Mouse (Mus musculus): ENCODE measurements around the gene Tmem150a. TPM values are rescaled to one million over a fixed set of nuclear protein-coding genes. Genes with fewer than 3 reads are reported as not detected.

Tmem150a gene
- polyA plus RNA-seq, 1 experiment from 2014 or later: 9.2 TPM

- ATAC-seq (ENCODE audit: low FRiP score): no peak
Observed at GRCm38 (mm10) chr6:72374206-72374605, 19.0 kb downstream of the Tmem150a start.

GRCm38 (mm10) chr6:72374820-72375563 lies 19.7 kb downstream of the Tmem150a start:
- 0 out of 2 replicates have a peak, but pooled peaks cover 2% of the 10 kb centered on the region for H3K4me1 ChIP-seq (replicated peaks; ENCODE audit: control insufficient read depth, insufficient read depth, low read length)
- H3K36me3 ChIP-seq (ENCODE audit: control insufficient read depth, insufficient read depth, low read length): no peaks in the 10 kb centered on the region
- 86% methylated on average over 15 of the region's 15 CpGs for WGBS
- H3K4me3 ChIP-seq (ENCODE audit: low read depth, low read length): no peak overlapping the region
- H3K9ac ChIP-seq (ENCODE audit: low read depth, low read length): no peak overlapping the region
- H3K4me2 ChIP-seq (replicated peaks; ENCODE audit: low read depth, low read length): no peak overlapping the region
- ATAC-seq (ENCODE audit: low FRiP score) (no peak), DNase-seq (ENCODE audit: low spot score) (no peak)
- no peak overlapping the region for H3K27ac ChIP-seq (ENCODE audit: low read depth, low read length)
- H3K27me3 ChIP-seq (ENCODE audit: control insufficient read depth, insufficient read depth, low read length): peaks cover 12% of the 10 kb centered on the region
- no peaks in the 10 kb centered on the region for H3K9me3 ChIP-seq (ENCODE audit: control insufficient read depth, low read length)

More at GRCm38 (mm10) chr6:72374206-72374605, 19.0 kb downstream of the Tmem150a start:
- Histone ChIP-seq H3K4me2 (replicated peaks; ENCODE audit: low read depth, low read length) (no peak overlapping the region), H3K36me3 (ENCODE audit: control insufficient read depth, insufficient read depth, low read length) (no peaks in the 10 kb centered on the region), H3K27ac (ENCODE audit: low read depth, low read length) (no peak overlapping the region), H3K4me1 (replicated peaks; ENCODE audit: control insufficient read depth, insufficient read depth, low read length) (no peaks in the 10 kb centered on the region), H3K27me3 (ENCODE audit: control insufficient read depth, insufficient read depth, low read length) (peaks cover 4% of the 10 kb centered on the region; the same call in 1 of the 2 replicates), H3K9ac (ENCODE audit: low read depth, low read length) (no peak overlapping the region), H3K4me3 (ENCODE audit: low read depth, low read length) (no peak overlapping the region), H3K9me3 (ENCODE audit: control insufficient read depth, low read length) (no peaks in the 10 kb centered on the region)
- DNase-seq (ENCODE audit: low spot score): no peak
- 77% methylated on average over 7 of the region's 7 CpGs for WGBS

GRCm38 (mm10) chr6:72378510-72379234 lies 23.4 kb downstream of the Tmem150a start:
- H3K9ac ChIP-seq (ENCODE audit: low read depth, low read length): no peak overlapping the region
- ATAC-seq (ENCODE audit: low FRiP score): no peak
- no peaks in the 10 kb centered on the region for H3K36me3 ChIP-seq (ENCODE audit: control insufficient read depth, insufficient read depth, low read length)
- no peak overlapping the region for H3K4me3 ChIP-seq (ENCODE audit: low read depth, low read length)
- H3K4me2 ChIP-seq (replicated peaks; ENCODE audit: low read depth, low read length): no peak overlapping the region
- 0 out of 2 replicates have a peak, but pooled peaks cover 2% of the 10 kb centered on the region for H3K4me1 ChIP-seq (replicated peaks; ENCODE audit: control insufficient read depth, insufficient read depth, low read length)
- H3K9me3 ChIP-seq (ENCODE audit: control insufficient read depth, low read length): no peaks in the 10 kb centered on the region
- whole genome bisulfite sequencing: 89% methylated on average over 8 of the region's 8 CpGs
- DNase-seq (ENCODE audit: low spot score): no peak
- peaks cover 19% of the 10 kb centered on the region for H3K27me3 ChIP-seq (ENCODE audit: control insufficient read depth, insufficient read depth, low read length)
- no peak overlapping the region for H3K27ac ChIP-seq (ENCODE audit: low read depth, low read length)

GRCm38 (mm10) chr6:72379377-72380130 lies 24.3 kb downstream of the Tmem150a start:
- H3K4me1 ChIP-seq (replicated peaks; ENCODE audit: control insufficient read depth, insufficient read depth, low read length): 0 out of 2 replicates have a peak, but pooled peaks cover 2% of the 10 kb centered on the region
- peak overlapping the region; percentile 58; the same call in 1 of the 2 replicates for H3K4me2 ChIP-seq (replicated peaks; ENCODE audit: low read depth, low read length)
- H3K9ac ChIP-seq (ENCODE audit: low read depth, low read length): peak overlapping the region; percentile 49; the same call in 1 of the 2 replicates
- no peak for DNase-seq (ENCODE audit: low spot score)
- H3K36me3 ChIP-seq (ENCODE audit: control insufficient read depth, insufficient read depth, low read length): no peaks in the 10 kb centered on the region
- H3K27me3 ChIP-seq (ENCODE audit: control insufficient read depth, insufficient read depth, low read length): peaks cover 19% of the 10 kb centered on the region
- H3K9me3 ChIP-seq (ENCODE audit: control insufficient read depth, low read length): no peaks in the 10 kb centered on the region
- peak overlapping the region; percentile 41 for H3K4me3 ChIP-seq (ENCODE audit: low read depth, low read length)
- WGBS: 44% methylated on average over 7 of the region's 7 CpGs
- ATAC-seq (ENCODE audit: low FRiP score): no peak; the same call in 1 of the 2 replicates
- peak overlapping the region; percentile 10; the same call in 1 of the 2 replicates for H3K27ac ChIP-seq (ENCODE audit: low read depth, low read length)

- H3K4me1 ChIP-seq (replicated peaks; ENCODE audit: control insufficient read depth, insufficient read depth, low read length): 0 out of 2 replicates have a peak, but pooled peaks cover 2% of the 10 kb centered on the region
- no peaks in the 10 kb centered on the region for H3K9me3 ChIP-seq (ENCODE audit: control insufficient read depth, low read length)
- peak; percentile 66; the same call in 1 of the 2 replicates for ATAC-seq (ENCODE audit: low FRiP score)
- H3K4me2 ChIP-seq (replicated peaks; ENCODE audit: low read depth, low read length): peak within 1 kb of the TSS; percentile 58
- peak; percentile 59 for DNase-seq (ENCODE audit: low spot score)
- peak within 1 kb of the TSS; percentile 49 for H3K9ac ChIP-seq (ENCODE audit: low read depth, low read length)
- H3K27ac ChIP-seq (ENCODE audit: low read depth, low read length): peak within 1 kb of the TSS; percentile 10; the same call in 1 of the 2 replicates
- H3K27me3 ChIP-seq (ENCODE audit: control insufficient read depth, insufficient read depth, low read length): peaks cover 19% of the 10 kb centered on the region
- no peaks in the 10 kb centered on the region for H3K36me3 ChIP-seq (ENCODE audit: control insufficient read depth, insufficient read depth, low read length)
- H3K4me3 ChIP-seq (ENCODE audit: low read depth, low read length): peak within 1 kb of the TSS; percentile 41
- WGBS: 2% methylated on average over 40 of the region's 49 CpGs
Observed at GRCm38 (mm10) chr6:72380131-72380770, 25.0 kb downstream of the Tmem150a start, which contains the start of gene Vamp5. Gene Vamp5, minus strand, starts transcription at chr6:72380468.

- Histone ChIP-seq H3K9me3 (ENCODE audit: control insufficient read depth, low read length) (no peaks in the 10 kb centered on the region), H3K4me2 (replicated peaks; ENCODE audit: low read depth, low read length) (no peak overlapping the region), H3K36me3 (ENCODE audit: control insufficient read depth, insufficient read depth, low read length) (no peaks in the 10 kb centered on the region), H3K9ac (ENCODE audit: low read depth, low read length) (no peak overlapping the region), H3K4me1 (replicated peaks; ENCODE audit: control insufficient read depth, insufficient read depth, low read length) (0 out of 2 replicates have a peak, but pooled peaks cover 2% of the 10 kb centered on the region), H3K27ac (ENCODE audit: low read depth, low read length) (no peak overlapping the region), H3K27me3 (ENCODE audit: control insufficient read depth, insufficient read depth, low read length) (peaks cover 19% of the 10 kb centered on the region), H3K4me3 (ENCODE audit: low read depth, low read length) (no peak overlapping the region)
- ATAC-seq (ENCODE audit: low FRiP score) (no peak), DNase-seq (ENCODE audit: low spot score) (no peak)
- 89% methylated on average over 6 of the region's 6 CpGs for WGBS
Observed at GRCm38 (mm10) chr6:72382494-72382893, 27.2 kb downstream of the Tmem150a start.

- Histone ChIP-seq H3K4me2 (replicated peaks; ENCODE audit: low read depth, low read length) (no peak overlapping the region), H3K9me3 (ENCODE audit: control insufficient read depth, low read length) (no peaks in the 10 kb centered on the region), H3K4me3 (ENCODE audit: low read depth, low read length) (no peak overlapping the region), H3K27ac (ENCODE audit: low read depth, low read length) (no peak overlapping the region), H3K27me3 (ENCODE audit: control insufficient read depth, insufficient read depth, low read length) (peaks cover 19% of the 10 kb centered on the region), H3K36me3 (ENCODE audit: control insufficient read depth, insufficient read depth, low read length) (no peaks in the 10 kb centered on the region), H3K4me1 (replicated peaks; ENCODE audit: control insufficient read depth, insufficient read depth, low read length) (0 out of 2 replicates have a peak, but pooled peaks cover 2% of the 10 kb centered on the region), H3K9ac (ENCODE audit: low read depth, low read length) (no peak overlapping the region)
- no peak for DNase-seq (ENCODE audit: low spot score)
- ATAC-seq (ENCODE audit: low FRiP score): no peak
- WGBS: 84% methylated on average over 6 of the region's 6 CpGs
Observed at GRCm38 (mm10) chr6:72383142-72383820, 28.0 kb downstream of the Tmem150a start.
